Mouse (Mus musculus) small intestine, adult 2 months (tissue): ENCODE measurements around the gene Sde2. TPM values are rescaled to one million over a fixed set of nuclear protein-coding genes. Genes with fewer than 3 reads are reported as not detected.
A peak's percentile ranks its signal among the peaks of the same experiment; 100 is the strongest.

Experiments
- H3K27ac ChIP-seq: fragments of 200-500 bp; 2 replicates; pipeline ENCODE4 v1.5.1; 2012; ENCODE audit warnings: low read depth, low read length, control low read depth, inconsistent platforms; ENCODE audit not compliant: insufficient read depth
- H3K27me3 ChIP-seq: fragments of 200-500 bp; 2 replicates; pipeline ENCODE4 v1.6.1; 2012; ENCODE audit warnings: mild to moderate bottlenecking, moderate library complexity, low read length, inconsistent platforms; ENCODE audit not compliant: control insufficient read depth, insufficient read depth
- H3K36me3 ChIP-seq: fragments of 200-500 bp; 2 replicates; pipeline ENCODE4 v1.6.1; 2012; ENCODE audit warnings: mild to moderate bottlenecking, low read length, control low read depth, inconsistent platforms; ENCODE audit not compliant: control insufficient read depth, insufficient read depth
- H3K4me1 ChIP-seq: fragments of 200-500 bp; 2 replicates; pipeline ENCODE4 v1.6.1; 2012; ENCODE audit warnings: low read length, inconsistent platforms, mixed read lengths; ENCODE audit not compliant: control insufficient read depth, insufficient read depth, insufficient read length
- H3K4me3 ChIP-seq: fragments of 200-500 bp; 2 replicates; pipeline ENCODE4 v1.5.1; 2012; ENCODE audit warnings: low read depth, mild to moderate bottlenecking, control low read depth, inconsistent platforms, low read length, moderate library complexity
- CTCF ChIP-seq: fragments of 200-500 bp; IDR thresholded peaks from 2 replicates; pipeline ENCODE4 v1.5.1; 2012; ENCODE audit warnings: low read depth, mild to moderate bottlenecking, control low read depth, inconsistent platforms, low read length, moderate library complexity, mixed read lengths; ENCODE audit not compliant: insufficient replicate concordance, insufficient read length; ENCODE audit errors: extremely low read depth
- POLR2A ChIP-seq: fragments of 200-500 bp; IDR thresholded peaks from 2 replicates; pipeline ENCODE4 v1.6.1; 2012; ENCODE audit warnings: low read depth, mild to moderate bottlenecking, control low read depth, inconsistent platforms, low read length, moderate library complexity
- WGBS: fragments of 180-500 bp; shearing (Covaris S2); methylation state at CpG from one replicate; pipeline ENCODE4 v1.1.7; 2018; 5-methylcytosine and 5-hydroxymethylcytosine counted together
- polyA plus RNA-seq: library from polyadenylated mRNA; depleted of rRNA; stranded (reverse); fragments of >200 nt; gene quantifications from 2 replicates; pipeline ENCODE4 v1.2.3, GENCODE M21; 2012

Gene Sde2
- polyA plus RNA-seq, 1 experiment = 5.9 TPM

- Histone ChIP-seq H3K27me3 (no peaks in the 10 kb centered on the region), H3K27ac (peak overlapping the region; percentile 93), H3K4me1 (peaks cover 2% of the 10 kb centered on the region; the same call in 1 of the 2 replicates), H3K4me3 (peak overlapping the region; percentile 96), H3K36me3 (peaks cover 22% of the 10 kb centered on the region)
- WGBS = under 1% methylated on average over 71 of the region's 71 CpGs
- TF ChIP-seq POLR2A (no peak; the same call in 1 of the 2 replicates), CTCF (no peak)
Observed at GRCm38 (mm10) chr1:180812463-180813408, 38.2 kb upstream of the Sde2 start.

DNA sequence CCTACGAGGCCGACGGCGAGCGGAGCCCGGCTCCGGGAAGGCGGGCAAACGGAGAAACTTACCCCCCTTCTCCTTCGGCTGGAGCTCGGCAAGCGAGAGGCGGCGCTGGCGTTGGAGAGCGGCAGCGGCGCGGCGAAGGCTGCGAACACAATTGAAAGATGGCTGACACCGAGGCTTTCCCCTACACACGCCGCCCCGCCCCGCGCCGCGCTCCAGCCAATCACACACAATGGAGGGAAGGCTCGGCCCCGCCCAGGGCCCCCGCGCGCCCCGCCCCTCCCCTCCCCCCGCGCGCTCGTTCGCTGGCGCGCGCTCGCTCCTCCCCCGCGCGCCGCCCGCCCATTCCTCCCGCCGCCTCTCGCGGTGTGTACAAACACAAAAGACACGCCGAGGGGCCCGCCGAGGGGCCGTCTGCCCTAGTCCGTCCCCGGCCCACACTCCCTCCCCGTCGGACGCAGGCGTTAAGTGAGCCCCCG is 37.5 kb upstream of the Sde2 start:
- Histone ChIP-seq H3K4me3 (peak overlapping the region; percentile 96), H3K27me3 (no peaks in the 10 kb centered on the region), H3K27ac (peak overlapping the region; percentile 93), H3K36me3 (peaks cover 17% of the 10 kb centered on the region), H3K4me1 (peaks cover 2% of the 10 kb centered on the region; the same call in 1 of the 2 replicates)
- under 1% methylated on average over 50 of the region's 65 CpGs for WGBS
- no peak for TF ChIP-seq CTCF
- peak; percentile 92 for TF ChIP-seq POLR2A

- no peak; the same call in none of the 2 replicates for TF ChIP-seq POLR2A
- TF ChIP-seq CTCF = no peak
- Histone ChIP-seq H3K27me3 (no peaks in the 10 kb centered on the region), H3K36me3 (peaks cover 13% of the 10 kb centered on the region), H3K4me3 (peak within 1 kb of the TSS; percentile 96), H3K27ac (peak within 1 kb of the TSS; percentile 93), H3K4me1 (peaks cover 2% of the 10 kb centered on the region; the same call in 1 of the 2 replicates)
- WGBS = 2% methylated on average over 68 of the region's 69 CpGs
Observed at GRCm38 (mm10) chr1:180813885-180814740, 36.8 kb upstream of the Sde2 start, which contains the start of gene H3f3a. H3f3a (minus strand) TSS chr1:180813943.

- peaks cover under 1% of the 10 kb centered on the region; the same call in 1 of the 2 replicates for H3K4me1 ChIP-seq
- H3K27ac ChIP-seq = no peak overlapping the region
- WGBS = 90% methylated on average over 12 of the region's 12 CpGs
Observed at GRCm38 (mm10) chr1:180815371-180816024, 35.4 kb upstream of the Sde2 start.

DNA sequence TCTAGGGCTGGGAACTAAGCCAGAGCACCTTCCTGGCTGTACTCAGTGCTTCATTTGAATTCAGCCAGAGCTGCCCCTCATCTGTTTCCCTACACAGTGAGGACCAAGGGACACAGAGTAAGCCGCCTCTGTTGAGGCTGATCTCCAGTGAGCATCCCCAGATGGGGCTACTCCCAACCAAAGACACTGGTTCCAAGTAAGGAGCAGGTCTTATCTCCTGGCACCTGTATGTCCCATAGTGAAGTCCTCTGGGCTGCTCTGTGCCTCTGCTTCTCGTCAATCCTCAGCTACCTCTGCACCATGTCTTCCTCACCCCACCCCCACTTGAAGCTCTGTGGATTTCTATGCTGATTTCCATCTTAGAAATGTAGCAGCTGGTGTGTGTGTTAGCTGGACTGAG is 32.9 kb upstream of the Sde2 start:
- TF ChIP-seq CTCF = no peak
- no peak for TF ChIP-seq POLR2A
- H3K4me1 ChIP-seq = no peaks in the 10 kb centered on the region; the same call in 1 of the 2 replicates

More at GRCm38 (mm10) chr1:180815371-180816024, 35.4 kb upstream of the Sde2 start:
- no peaks in the 10 kb centered on the region for H3K27me3 ChIP-seq
- peaks cover 3% of the 10 kb centered on the region for H3K36me3 ChIP-seq
- TF ChIP-seq CTCF = no peak
- TF ChIP-seq POLR2A = no peak
- H3K4me3 ChIP-seq = no peak overlapping the region

DNA sequence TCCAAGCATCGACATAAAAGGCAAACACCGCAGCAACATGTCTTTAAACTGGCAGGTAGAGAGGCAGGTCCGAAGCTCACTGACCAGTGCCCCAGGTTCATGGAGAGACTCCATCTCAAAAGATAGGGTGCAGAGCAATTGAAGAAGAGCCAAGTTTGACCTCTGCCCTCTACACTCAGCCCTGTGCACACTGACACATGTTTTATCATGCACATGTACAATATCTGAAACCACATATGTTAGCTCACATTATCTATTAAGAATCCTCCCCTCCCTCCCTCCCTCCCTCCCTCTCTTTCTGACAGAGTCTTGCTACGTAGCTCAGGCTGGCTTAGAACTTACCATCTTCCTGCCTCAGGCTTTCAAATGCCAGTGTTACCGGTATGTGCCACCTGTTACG is 29.8 kb upstream of the Sde2 start:
- TF ChIP-seq CTCF = no peak
- Histone ChIP-seq H3K27ac (no peak overlapping the region), H3K27me3 (no peaks in the 10 kb centered on the region), H3K4me3 (no peak overlapping the region), H3K4me1 (no peaks in the 10 kb centered on the region; the same call in 1 of the 2 replicates), H3K36me3 (no peaks in the 10 kb centered on the region)
- WGBS = 86% methylated on average over 6 of the region's 6 CpGs

More for the DNA sequence above, 32.9 kb upstream of the Sde2 start:
- Histone ChIP-seq H3K27ac (no peak overlapping the region), H3K27me3 (no peaks in the 10 kb centered on the region), H3K36me3 (no peaks in the 10 kb centered on the region), H3K4me3 (no peak overlapping the region)
- 95% methylated on average over 2 of the region's 2 CpGs for WGBS
